Mouse (Mus musculus) urinary bladder, adult 2 months (tissue): ENCODE data around the gene Fads1. TPM values are rescaled to one million over a fixed set of nuclear protein-coding genes. Genes with fewer than 3 reads are reported as not detected.

Experiments
- polyA plus RNA-seq: library from polyadenylated mRNA; depleted of rRNA; stranded (reverse); fragments of >200 nt; gene quantifications from 2 replicates; pipeline ENCODE4 v1.2.3, GENCODE M21; 2012; rRNA removed

Fads1 gene
- polyA plus RNA-seq, 1 experiment, result 75.3 TPM

Other genes starting within 250 kb of the Fads1 start
- 2,402 and 3,491 TPM in 2 replicates for gene Fth1, start 202.3 kb upstream of the Fads1 start, polyA plus RNA-seq
- 3.8 and 4.2 TPM in 2 replicates for gene Best1, start 181.3 kb upstream of the Fads1 start, polyA plus RNA-seq
- gene Rab3il1, start 181.2 kb upstream of the Fads1 start, polyA plus RNA-seq, result 22.0 and 23.6 TPM in 2 replicates
- 38.6 and 41.9 TPM in 2 replicates for gene Fads3, start 141.3 kb upstream of the Fads1 start, polyA plus RNA-seq
- 156 and 173 TPM in 2 replicates for gene Fads2, start 81.1 kb upstream of the Fads1 start, polyA plus RNA-seq
- gene Tmem258, start 21.1 kb downstream of the Fads1 start, polyA plus RNA-seq, result 77.0 and 87.9 TPM in 2 replicates
- 5.9 and 7.0 TPM in 2 replicates for gene Fen1, start 21.3 kb downstream of the Fads1 start, polyA plus RNA-seq
- gene Myrf, start 57.9 kb downstream of the Fads1 start, polyA plus RNA-seq, result 3.8 and 4.3 TPM in 2 replicates
- gene Dagla, start 122.0 kb downstream of the Fads1 start, polyA plus RNA-seq, result 5.5 and 6.4 TPM in 2 replicates
- 1.2 TPM in 2 replicates for gene Syt7, start 206.2 kb downstream of the Fads1 start, polyA plus RNA-seq